Mouse (Mus musculus) liver, postnatal 0 days (tissue): ENCODE data around the gene Ndel1. TPM values are rescaled to one million over a fixed set of nuclear protein-coding genes. Genes with fewer than 3 reads are reported as not detected.

Source experiments
- ATAC-seq: fragments of 200-750 bp; cut with Nextera tagmentation; 2 replicates; pipeline ENCODE4 v1.8.0; 2017; ENCODE audit warnings: mild to moderate bottlenecking, moderate library complexity
- DNase-seq: peaks from one replicate; pipeline ENCODE4 v3.0.0-alpha.2; 2016
- H3K27ac ChIP-seq: fragments of 300-500 bp; sonication (generic); 2 replicates; pipeline ENCODE4 v1.5.1; 2014; ENCODE audit warnings: antibody characterized with exemption, moderate library complexity, mild to moderate bottlenecking, low read depth
- H3K27me3 ChIP-seq: fragments of 300-500 bp; sonication (generic); 2 replicates; pipeline ENCODE4 v1.6.1; 2014; ENCODE audit warnings: low read length, control low read depth, mixed read lengths; ENCODE audit not compliant: insufficient read depth
- H3K36me3 ChIP-seq: fragments of 300-500 bp; sonication (generic); replicated peaks from 2 replicates; pipeline ENCODE4 v1.6.1; 2014; ENCODE audit warnings: mild to moderate bottlenecking, control low read depth, low read length, moderate library complexity, mixed read lengths; ENCODE audit not compliant: insufficient read depth
- H3K4me1 ChIP-seq: fragments of 300-500 bp; sonication (generic); 2 replicates; pipeline ENCODE4 v1.6.1; 2014; ENCODE audit warnings: antibody characterized with exemption, mild to moderate bottlenecking, control low read depth; ENCODE audit not compliant: insufficient read depth
- H3K4me2 ChIP-seq: fragments of 300-500 bp; sonication (generic); 2 replicates; pipeline ENCODE4 v1.6.1; 2014; ENCODE audit warnings: low read depth, mild to moderate bottlenecking, low read length, moderate library complexity, mixed read lengths
- H3K4me3 ChIP-seq: fragments of 300-500 bp; sonication (generic); 2 replicates; pipeline ENCODE4 v1.5.1; 2014; ENCODE audit warnings: low read depth, low read length
- H3K9ac ChIP-seq: fragments of 300-500 bp; sonication (generic); replicated peaks from 2 replicates; pipeline ENCODE4 v1.6.1; 2014; ENCODE audit warnings: mild to moderate bottlenecking, moderate library complexity
- H3K9me3 ChIP-seq: fragments of 300-500 bp; sonication (generic); 2 replicates; pipeline ENCODE4 v1.6.1; 2016; ENCODE audit warnings: mild to moderate bottlenecking, control low read depth, low read length, mixed read lengths
- CTCF ChIP-seq: sonication (generic); IDR thresholded peaks from 2 replicates; pipeline ENCODE4 v1.5.1; 2016; ENCODE audit warnings: antibody characterized with exemption, low read depth
- EP300 ChIP-seq: IDR thresholded peaks from 2 replicates; pipeline ENCODE4 v1.6.1; 2016; ENCODE audit warnings: antibody characterized with exemption, low read depth, mild to moderate bottlenecking
- WGBS: fragments of 180-500 bp; shearing (Covaris S2); extraction: QIAGEN DNeasy Blood & Tissue Kit; methylation state at CpG from one replicate; pipeline ENCODE4 v1.1.7; 2014; ENCODE audit not compliant: insufficient replicate concordance; 5-methylcytosine and 5-hydroxymethylcytosine counted together
- polyA plus RNA-seq: library from polyadenylated mRNA; unstranded; fragments of >200 nt; fragmentation: Nextera tagmentation; extraction: Ambion mirVana; gene quantifications from 2 replicates; pipeline ENCODE4 v1.2.1, GENCODE M21; 2015

The Ndel1 gene
- polyA plus RNA-seq, 1 experiment from 2014 or later = 32.8 TPM

DNA sequence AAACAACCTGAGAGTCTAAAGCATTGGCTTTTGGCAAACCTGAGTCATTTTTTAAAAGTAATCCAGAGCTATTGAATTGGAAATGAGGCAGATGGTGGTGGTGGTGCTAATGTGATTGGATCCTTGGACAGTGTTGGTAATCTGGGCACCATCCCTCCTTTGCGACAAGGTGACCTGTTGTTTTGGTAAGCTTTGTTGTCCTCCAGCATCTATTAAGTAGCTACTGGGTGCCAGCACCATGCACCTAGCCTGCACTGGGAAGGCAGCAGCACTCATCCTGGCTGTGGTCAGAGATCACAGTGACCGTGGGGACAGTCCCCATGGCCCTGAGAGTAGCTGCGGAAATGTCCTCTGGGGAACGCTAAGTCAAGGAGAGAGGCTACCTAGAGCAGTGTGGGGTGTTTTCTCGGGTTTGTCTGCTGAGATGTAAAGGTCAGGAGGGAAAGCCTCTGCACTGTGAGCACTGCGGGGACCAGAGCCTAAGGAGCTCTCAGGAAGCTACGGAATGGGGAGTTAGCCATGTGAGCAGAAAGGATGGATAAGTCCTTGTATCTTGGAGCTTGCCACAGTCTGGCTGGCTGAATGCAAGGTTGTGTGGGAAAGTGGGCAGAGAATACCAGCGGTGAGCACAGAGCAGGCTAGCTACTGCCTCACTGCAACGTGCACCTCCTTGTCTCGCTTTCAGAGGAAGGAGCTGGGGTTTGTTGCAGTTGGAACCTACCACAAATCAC lies 91.8 kb downstream of the Ndel1 start:
- Histone ChIP-seq H3K27me3 (no peaks in the 10 kb centered on the region), H3K9ac (no peak overlapping the region), H3K4me2 (no peak overlapping the region), H3K4me1 (no peaks in the 10 kb centered on the region), H3K4me3 (no peak overlapping the region), H3K9me3 (no peaks in the 10 kb centered on the region), H3K27ac (no peak overlapping the region), H3K36me3 (peaks cover 7% of the 10 kb centered on the region)
- ATAC-seq (no peak), DNase-seq (no peak)
- WGBS = 81% methylated on average over 10 of the region's 10 CpGs
- TF ChIP-seq CTCF = no peak
- no peak for TF ChIP-seq EP300

DNA sequence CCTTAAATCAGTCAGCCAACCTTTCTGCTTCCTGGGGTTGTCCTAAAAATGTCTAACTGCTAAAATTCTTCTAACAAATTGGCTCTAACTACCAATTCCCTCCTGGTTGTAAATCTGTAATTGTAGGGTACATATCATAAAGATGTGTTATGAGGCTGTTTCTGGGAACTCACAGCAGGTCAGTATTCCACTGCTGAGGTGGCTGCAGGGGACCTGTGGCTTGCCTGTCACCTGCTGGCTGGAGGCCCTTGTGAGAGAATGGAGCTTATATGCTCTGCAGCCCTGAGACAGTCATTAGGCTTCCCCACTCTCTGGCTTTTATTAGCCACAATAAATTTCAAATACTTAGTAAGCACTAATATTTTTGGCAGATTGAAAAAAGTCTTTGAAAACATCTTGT lies 92.8 kb downstream of the Ndel1 start:
- ATAC-seq (no peak), DNase-seq (no peak)
- no peak overlapping the region for H3K4me3 ChIP-seq
- no peaks in the 10 kb centered on the region for H3K4me1 ChIP-seq
- H3K9ac ChIP-seq = no peak overlapping the region
- H3K27ac ChIP-seq = no peak overlapping the region
- 0 out of 2 replicates have a peak, but pooled peaks cover 5% of the 10 kb centered on the region for H3K36me3 ChIP-seq
- H3K4me2 ChIP-seq = no peak overlapping the region
- no peak for TF ChIP-seq EP300
- no peak for TF ChIP-seq CTCF
- no peaks in the 10 kb centered on the region for H3K27me3 ChIP-seq
- H3K9me3 ChIP-seq = no peaks in the 10 kb centered on the region

DNA sequence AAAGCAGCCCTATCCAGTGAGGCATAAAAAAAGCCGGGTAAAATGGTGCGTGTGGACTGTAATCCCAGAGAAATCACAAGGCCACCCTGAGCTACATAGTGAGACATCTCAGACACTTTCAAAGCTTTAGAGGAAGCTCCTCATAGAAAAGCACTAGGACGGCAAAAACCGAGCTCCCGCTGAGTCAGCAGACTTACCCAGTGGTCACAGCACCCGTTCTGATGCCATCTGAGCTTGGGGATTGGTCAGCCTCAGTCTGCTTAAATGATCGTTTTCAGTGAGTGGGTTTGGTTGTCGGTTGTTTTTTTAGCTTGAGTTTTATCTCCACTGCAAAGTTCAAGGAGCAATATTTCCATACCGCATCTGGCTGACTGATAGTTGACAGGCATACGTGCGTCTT lies 93.7 kb downstream of the Ndel1 start:
- no peak for TF ChIP-seq CTCF
- TF ChIP-seq EP300 = no peak
- Histone ChIP-seq H3K4me1 (no peaks in the 10 kb centered on the region), H3K9me3 (no peaks in the 10 kb centered on the region), H3K4me3 (no peak overlapping the region), H3K27me3 (no peaks in the 10 kb centered on the region), H3K27ac (no peak overlapping the region), H3K36me3 (0 out of 2 replicates have a peak, but pooled peaks cover 5% of the 10 kb centered on the region), H3K9ac (no peak overlapping the region), H3K4me2 (no peak overlapping the region)
- ATAC-seq = no peak
- no peak for DNase-seq
- 70% methylated on average over 11 of the region's 11 CpGs for WGBS

DNA sequence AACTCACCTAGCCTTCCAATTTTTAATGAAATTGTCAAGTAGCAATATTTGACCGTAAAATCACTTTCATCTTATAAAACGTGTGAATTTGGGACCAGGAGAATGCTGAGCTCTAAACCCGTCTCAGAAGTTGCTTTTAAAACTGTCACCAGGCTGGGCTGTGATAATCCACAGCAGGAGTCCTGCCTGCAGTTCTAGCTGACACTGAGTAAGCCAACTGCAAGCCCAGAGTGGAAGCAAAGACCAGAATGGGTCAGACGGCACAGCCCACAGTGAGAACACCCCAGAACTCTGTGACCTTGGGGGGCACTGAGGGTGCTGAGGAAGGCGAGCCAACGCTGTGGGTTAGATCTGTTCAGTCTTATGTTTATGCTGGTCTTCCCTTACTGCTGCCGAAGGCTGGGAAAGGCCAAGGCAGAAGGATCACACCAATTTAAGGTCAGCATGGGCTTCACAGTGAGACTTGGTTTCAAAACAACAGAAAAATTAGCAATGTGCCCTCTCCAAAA lies 95.5 kb downstream of the Ndel1 start:
- TF ChIP-seq EP300 (no peak), CTCF (no peak)
- Histone ChIP-seq H3K9me3 (no peaks in the 10 kb centered on the region), H3K4me2 (no peak overlapping the region), H3K27ac (no peak overlapping the region), H3K9ac (no peak overlapping the region), H3K4me3 (no peak overlapping the region), H3K27me3 (no peaks in the 10 kb centered on the region), H3K36me3 (0 out of 2 replicates have a peak, but pooled peaks cover 3% of the 10 kb centered on the region), H3K4me1 (no peaks in the 10 kb centered on the region)
- WGBS = 80% methylated on average over 7 of the region's 7 CpGs
- DNase-seq (no peak), ATAC-seq (no peak)

Other genes starting within 250 kb of the Ndel1 start
- gene Myh10, start 180.3 kb downstream of the Ndel1 start, polyA plus RNA-seq = 6.8 and 8.0 TPM in 2 replicates
- 0.02 and 0.07 TPM in 2 replicates for gene Rnf222, start 16.7 kb upstream of the Ndel1 start, polyA plus RNA-seq
- gene Rpl26, start 29.7 kb upstream of the Ndel1 start, polyA plus RNA-seq = 531 and 540 TPM in 2 replicates
- not detected in 2 replicates for gene Odf4, start 55.2 kb upstream of the Ndel1 start, polyA plus RNA-seq
- gene Arhgef15, start 85.6 kb upstream of the Ndel1 start, polyA plus RNA-seq = 1.8 TPM in 2 replicates
- gene Slc25a35, start 96.3 kb upstream of the Ndel1 start, polyA plus RNA-seq = 0.60 and 0.94 TPM in 2 replicates
- gene Rangrf, start 103.3 kb upstream of the Ndel1 start, polyA plus RNA-seq = 9.4 and 11.2 TPM in 2 replicates
- gene Pfas, start 136.6 kb upstream of the Ndel1 start, polyA plus RNA-seq = 8.9 and 10.6 TPM in 2 replicates
- gene Ctc1, start 144.1 kb upstream of the Ndel1 start, polyA plus RNA-seq = 7.4 and 7.6 TPM in 2 replicates
- 41.3 and 45.9 TPM in 2 replicates for gene Aurkb, start 173.8 kb upstream of the Ndel1 start, polyA plus RNA-seq
- gene Borcs6, start 187.9 kb upstream of the Ndel1 start, polyA plus RNA-seq = 5.4 and 6.6 TPM in 2 replicates
- 12.5 and 13.0 TPM in 2 replicates for gene Tmem107, start 198.9 kb upstream of the Ndel1 start, polyA plus RNA-seq
- gene Vamp2, start 216.6 kb upstream of the Ndel1 start, polyA plus RNA-seq = 13.6 and 14.2 TPM in 2 replicates
- 3.0 and 8.2 TPM in 2 replicates for gene Per1, start 223.4 kb upstream of the Ndel1 start, polyA plus RNA-seq
- 0.07 and 0.15 TPM in 2 replicates for gene Hes7, start 248.5 kb upstream of the Ndel1 start, polyA plus RNA-seq